Mouse (Mus musculus) left cerebral cortex, postnatal 10 days (tissue): ENCODE data around the gene Csf3. TPM values are rescaled to one million over a fixed set of nuclear protein-coding genes. Genes with fewer than 3 reads are reported as not detected.

Source experiments
- total RNA-seq, 2 experiments: library from RNA; stranded (reverse); gene quantifications; 2 replicates each; pipeline ENCODE4 v1.2.3; 2021

Csf3 gene
- total RNA-seq, 2 experiments from 2014 or later, result not detected

Other genes starting within 250 kb of the Csf3 start
- gene Ikzf3, start 155.2 kb upstream of the Csf3 start, total RNA-seq, result under 1 TPM; 0.34 TPM
- gene Zpbp2, start 150.2 kb upstream of the Csf3 start, total RNA-seq, result not detected
- gene Ormdl3, start 113.9 kb upstream of the Csf3 start, total RNA-seq, result 10 to 100 TPM; 44.1 to 49.6 TPM
- gene Lrrc3c, start 103.0 kb upstream of the Csf3 start, total RNA-seq, result not detected
- 10 to 100 TPM; 12.6 to 16.8 TPM for gene Gm12355, start 75.6 kb upstream of the Csf3 start, total RNA-seq
- gene Gsdma3, start 74.9 kb upstream of the Csf3 start, total RNA-seq, result under 1 TPM; 0.30 to 0.36 TPM
- not detected for gene Gsdma2, start 54.5 kb upstream of the Csf3 start, total RNA-seq
- gene Gsdma, start 36.9 kb upstream of the Csf3 start, total RNA-seq, result under 1 TPM; 0.13 to 0.16 TPM
- gene Psmd3, start 18.7 kb upstream of the Csf3 start, total RNA-seq, result 100 to 1,000 TPM; 136 to 138 TPM
- gene Med24, start 28.2 kb downstream of the Csf3 start, total RNA-seq, result 100 to 1,000 TPM in 1 of 2 experiments, 10 to 100 TPM in 1; 91.7 to 102 TPM
- 1,000 to 10,000 TPM; 1,115 to 1,123 TPM for gene Thra, start 39.4 kb downstream of the Csf3 start, total RNA-seq
- 10 to 100 TPM; 63.3 to 70.5 TPM for gene Nr1d1, start 74.1 kb downstream of the Csf3 start, total RNA-seq
- 100 to 1,000 TPM; 162 to 177 TPM for gene Msl1, start 94.3 kb downstream of the Csf3 start, total RNA-seq
- gene Casc3, start 103.6 kb downstream of the Csf3 start, total RNA-seq, result 10 to 100 TPM; 52.3 to 55.8 TPM
- 100 to 1,000 TPM; 121 to 122 TPM for gene Rapgefl1, start 135.5 kb downstream of the Csf3 start, total RNA-seq
- 10 to 100 TPM; 28.5 to 29.6 TPM for gene Wipf2, start 162.4 kb downstream of the Csf3 start, total RNA-seq
- gene Cdc6, start 206.5 kb downstream of the Csf3 start, total RNA-seq, result under 1 TPM; 0.32 TPM
- gene Rara, start 226.6 kb downstream of the Csf3 start, total RNA-seq, result 10 to 100 TPM; 16.6 to 16.9 TPM